Mouse (Mus musculus): Measurements from ENCODE around the gene Gm20826. TPM values are rescaled to one million over a fixed set of nuclear protein-coding genes. Genes with fewer than 3 reads are reported as not detected.
"Not testable (repeated sequence)": the region's sequence is repeated elsewhere in the genome, so short reads cannot be mapped to it uniquely, and the experiment has no call there.

Gm20826 gene
- not detected for total RNA-seq (2021)

- DNase-seq; intact Hi-C loops (cut with DNase I): not testable (repeated sequence)
Measured at GRCm38 (mm10) chrY:7638389-7638788, at the start of gene Gm20826. Gene Gm20826, minus strand, starts transcription at chrY:7638489.

Other genes with a start within 250 kb of the Gm20826 start
- gene Gm21788, start 233.5 kb downstream of the Gm20826 start, total RNA-seq (2021) = not detected
- not detected for gene Gm28576, start 84.5 kb upstream of the Gm20826 start, total RNA-seq (2021)

Measured in heart, postnatal 36 days (tissue).